Mouse (Mus musculus) cerebellum, adult 11 months (tissue): Measurements from ENCODE around the gene Mov10.

Source experiments
- DNase-seq: peaks from one replicate; pipeline ENCODE4 v3.0.0; 2022

Gene Mov10

DNA sequence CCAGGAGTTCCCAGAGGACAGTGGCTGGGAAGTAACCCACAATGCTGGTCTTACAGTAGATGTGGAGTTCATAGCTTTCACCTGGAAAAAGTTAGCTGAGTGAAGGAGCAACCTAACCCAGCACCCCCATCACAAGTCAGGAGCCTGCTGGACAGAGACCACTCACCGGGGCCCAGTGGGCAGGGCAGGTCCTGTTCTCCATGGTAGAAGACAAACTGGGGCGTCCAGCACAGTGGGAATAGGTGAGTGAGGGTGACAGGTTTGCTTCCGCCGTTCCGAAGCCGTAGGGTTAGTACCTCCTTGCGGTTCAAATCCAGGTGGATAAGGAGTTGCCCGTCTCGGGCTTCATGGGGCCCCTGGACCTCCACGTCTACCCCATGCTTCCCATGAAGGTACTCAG lies 14.1 kb downstream of the Mov10 start:
- no peak for DNase-seq

DNA sequence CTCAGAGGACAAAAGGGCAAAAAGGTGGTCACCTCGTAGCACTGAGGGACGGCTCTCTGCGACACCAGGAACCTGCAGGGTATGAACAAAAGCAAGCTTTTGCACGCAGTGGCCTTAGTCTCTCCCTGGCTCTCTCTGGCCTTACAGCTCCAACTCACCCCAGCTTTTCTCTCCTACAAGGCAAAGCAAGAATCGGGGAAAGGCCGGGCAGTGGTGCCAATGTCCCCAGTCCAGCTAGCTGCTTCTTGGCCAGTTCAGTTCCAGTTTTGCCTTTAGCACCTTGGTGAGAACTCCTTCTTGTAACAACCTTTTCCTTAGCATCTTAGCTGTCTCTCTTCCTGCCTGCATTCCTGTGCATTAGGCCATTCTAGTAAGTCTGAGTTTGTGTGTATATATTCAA lies 16.9 kb downstream of the Mov10 start:
- no peak for DNase-seq

DNA sequence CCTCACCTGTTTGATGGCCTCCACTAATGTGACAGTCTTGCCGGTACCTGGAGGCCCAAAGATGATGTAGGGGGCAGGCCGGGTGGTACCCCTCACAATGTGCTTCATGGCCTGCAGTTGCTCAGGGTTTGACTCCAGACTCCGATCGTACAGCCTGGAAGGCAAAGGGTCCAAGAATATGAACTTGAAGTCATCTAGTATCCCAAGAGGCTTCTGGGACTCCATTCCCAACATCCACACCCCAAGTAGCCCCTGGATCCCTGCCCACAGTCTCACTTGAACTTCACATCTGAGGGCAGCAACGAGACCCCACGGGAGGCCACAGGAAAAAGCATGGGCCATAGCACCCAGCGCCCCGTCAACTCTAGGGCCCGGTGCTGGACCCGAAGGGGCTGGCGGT lies 17.7 kb downstream of the Mov10 start:
- no peak for DNase-seq

DNA sequence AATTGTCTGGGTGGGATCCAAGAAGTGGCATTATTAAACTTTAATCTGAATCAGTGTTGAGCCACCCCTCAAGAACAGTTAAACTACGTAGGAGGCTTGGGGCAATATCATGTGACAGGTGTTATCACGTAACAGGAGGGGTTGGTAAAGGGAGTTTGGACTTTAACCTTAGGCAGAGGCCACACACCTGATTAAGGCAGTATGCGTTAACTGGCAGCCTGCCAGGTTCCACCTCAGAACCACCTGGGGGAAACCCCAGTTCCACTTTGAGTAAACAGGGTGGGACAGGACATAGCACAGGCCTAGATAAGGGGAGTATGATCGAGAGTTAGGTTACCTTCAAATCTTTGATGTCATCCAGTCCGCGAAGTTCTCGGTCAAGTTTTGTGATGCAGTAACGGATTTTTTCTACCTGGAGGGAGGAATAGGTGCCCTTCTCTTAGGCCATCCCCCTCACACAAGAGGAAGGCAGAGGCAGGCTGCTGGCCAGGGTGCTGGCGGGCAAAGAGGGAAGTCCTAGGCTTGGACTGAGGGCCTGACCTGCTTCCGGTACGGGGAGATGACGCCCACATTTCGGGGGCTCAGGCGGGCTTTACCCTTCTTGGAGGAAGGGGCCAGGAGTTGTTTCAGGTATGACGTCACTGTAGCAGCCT lies 21.8 kb downstream of the Mov10 start:
- no peak for DNase-seq

DNA sequence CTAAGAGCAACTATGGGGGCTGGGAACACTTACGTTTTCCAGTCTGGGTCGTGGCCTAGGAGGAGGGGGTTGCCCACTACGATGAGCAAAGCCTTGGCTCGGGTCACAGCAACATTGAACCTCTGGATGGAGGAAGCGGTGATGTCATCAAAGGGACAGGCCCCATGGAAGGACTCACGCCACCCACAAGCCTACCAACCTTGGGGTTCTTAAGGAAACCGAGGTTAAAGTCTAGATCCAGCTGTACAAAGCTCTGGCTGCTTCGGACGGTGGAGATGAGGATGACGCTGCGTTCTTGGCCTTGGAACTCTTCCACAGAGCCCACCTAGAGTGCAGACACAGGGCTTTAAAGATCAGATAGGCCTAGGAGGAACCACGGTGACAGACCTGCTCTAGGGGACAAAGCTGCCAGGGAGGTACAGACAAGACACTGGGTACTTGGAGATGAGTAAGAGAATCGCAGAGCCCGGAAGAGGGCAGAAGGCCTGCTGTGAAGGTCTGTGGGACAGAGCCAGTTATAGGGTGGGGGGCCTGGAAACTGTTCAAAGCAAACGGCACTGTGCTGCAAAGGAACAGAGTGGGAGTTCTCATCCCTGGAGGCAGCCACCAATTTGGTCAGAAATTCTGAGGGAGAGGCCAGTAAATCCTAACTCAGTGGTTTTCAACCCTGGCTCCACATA lies 22.6 kb downstream of the Mov10 start:
- no peak for DNase-seq

DNA sequence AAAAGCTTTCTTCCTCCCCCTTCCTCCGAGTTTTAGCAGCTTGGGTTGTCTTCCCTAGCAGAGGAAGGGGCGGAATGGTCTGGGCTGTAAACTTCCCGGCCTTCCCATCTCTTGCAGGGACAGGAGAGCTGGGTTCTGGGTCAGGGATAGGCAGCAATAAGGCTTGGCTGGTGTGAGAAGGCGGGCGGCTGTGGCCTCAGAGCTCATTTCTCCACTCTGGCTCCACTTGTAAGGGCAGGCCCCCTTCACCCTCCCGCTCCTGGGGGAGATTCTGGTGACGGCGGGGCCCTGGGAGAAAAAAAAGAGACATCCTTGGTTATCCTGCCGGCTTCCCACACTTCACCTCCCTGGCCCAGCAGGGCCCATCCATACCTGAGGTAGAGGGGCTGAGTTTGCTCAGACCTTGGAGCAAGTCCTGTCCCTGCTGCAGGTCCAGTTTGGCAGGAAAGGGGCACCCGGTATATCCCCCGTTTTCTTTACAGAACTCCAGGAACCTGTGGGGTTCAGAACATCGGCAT lies 23.4 kb downstream of the Mov10 start:
- DNase-seq: no peak

DNA sequence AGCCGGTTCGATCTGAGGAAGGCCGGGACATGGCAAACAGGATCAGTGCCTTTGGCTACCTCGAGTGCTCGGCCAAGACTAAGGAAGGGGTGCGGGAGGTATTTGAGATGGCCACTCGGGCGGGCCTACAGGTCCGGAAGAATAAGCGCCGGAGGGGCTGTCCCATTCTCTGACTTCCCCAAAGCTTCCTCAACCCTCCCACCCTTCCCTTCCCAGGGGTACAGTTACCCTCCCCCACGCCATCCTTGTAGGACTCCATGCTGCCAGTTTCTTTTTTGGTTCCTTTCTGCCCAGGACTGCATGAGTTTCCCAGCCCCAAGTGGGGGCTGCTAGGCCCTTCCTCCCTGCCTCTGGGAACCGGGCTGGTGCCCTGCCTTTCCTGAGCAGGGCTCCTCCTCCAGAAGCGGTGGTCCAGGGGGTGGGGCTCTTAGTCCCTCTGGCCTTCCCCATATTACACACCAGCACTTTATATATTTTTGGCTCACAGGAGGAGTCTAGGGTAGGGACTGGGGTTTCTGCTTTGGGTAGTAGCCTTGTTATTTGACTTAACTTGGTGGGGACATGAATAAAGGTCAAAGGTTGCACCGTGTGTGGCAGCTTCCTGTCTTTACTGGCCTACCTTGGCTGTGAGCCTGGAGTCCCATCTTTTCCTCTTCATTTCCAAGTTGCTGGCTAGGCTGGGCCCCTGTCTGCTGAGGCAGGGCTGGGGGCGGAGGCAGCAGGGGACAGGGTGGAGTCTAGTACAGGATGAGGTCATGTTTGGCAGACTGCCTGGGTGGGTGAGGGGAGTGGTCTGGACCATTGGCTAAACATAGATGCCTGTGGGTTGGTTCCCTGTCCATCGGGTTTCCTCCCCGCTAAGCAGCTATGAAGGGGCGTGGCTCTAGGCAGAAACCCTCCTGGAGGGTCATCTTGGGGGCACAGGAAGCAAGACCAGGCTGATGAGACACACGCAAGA lies 24.2 kb downstream of the Mov10 start:
- DNase-seq: no peak

DNA sequence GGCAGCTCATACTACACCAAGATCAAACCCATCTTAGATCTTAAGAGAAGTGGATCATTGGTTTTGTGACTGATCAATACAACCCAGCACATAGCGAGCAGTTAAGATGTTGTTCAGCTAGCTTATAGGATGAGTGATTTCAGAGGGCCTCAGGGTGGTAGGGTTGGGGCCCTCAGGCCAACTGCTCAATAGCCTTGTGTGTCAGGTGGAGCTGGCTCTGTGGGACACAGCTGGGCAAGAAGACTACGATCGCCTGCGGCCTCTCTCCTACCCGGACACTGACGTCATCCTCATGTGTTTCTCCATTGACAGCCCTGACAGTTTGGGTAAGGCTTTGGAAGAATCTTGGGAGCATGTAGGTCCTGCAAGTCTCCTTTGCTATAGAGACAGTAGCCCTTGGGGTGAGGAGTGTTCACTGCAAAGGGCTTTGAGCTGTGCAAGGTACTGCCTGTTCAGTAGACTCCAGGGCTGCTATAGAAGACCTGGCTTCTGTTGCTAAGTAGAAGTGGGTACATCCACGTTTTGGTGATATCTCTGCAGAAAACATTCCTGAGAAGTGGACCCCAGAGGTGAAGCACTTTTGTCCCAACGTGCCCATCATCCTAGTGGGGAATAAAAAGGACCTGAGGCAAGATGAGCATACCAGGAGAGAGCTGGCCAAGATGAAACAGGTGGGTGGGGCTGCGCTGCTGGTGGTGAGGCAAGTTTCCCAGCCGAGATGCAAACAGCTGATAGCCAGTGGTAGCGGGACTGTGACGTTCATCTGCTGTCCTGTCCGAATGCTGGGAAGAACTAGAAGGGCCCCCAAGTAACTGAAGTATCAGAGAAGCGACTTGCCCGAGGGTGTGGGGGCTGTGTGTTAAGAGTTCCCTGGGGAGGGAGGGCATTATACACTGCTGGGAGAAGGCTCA lies 25.7 kb downstream of the Mov10 start:
- DNase-seq: no peak

DNA sequence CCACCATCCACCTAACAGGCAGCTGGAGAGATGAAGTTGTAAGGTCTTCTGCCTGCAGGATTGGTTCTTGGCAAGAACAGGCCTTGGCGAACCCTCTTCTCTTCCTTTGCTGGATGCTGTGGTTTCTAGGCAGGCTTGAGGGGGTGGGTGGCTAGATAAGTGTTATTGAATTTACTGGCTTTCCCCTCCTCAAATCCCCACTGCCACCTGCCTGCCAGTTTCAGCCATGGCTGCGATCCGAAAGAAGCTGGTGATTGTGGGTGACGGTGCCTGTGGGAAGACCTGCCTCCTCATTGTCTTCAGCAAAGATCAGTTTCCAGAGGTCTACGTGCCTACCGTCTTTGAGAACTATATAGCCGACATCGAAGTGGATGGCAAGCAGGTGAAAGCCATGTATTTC lies 26.7 kb downstream of the Mov10 start:
- DNase-seq: no peak

DNA sequence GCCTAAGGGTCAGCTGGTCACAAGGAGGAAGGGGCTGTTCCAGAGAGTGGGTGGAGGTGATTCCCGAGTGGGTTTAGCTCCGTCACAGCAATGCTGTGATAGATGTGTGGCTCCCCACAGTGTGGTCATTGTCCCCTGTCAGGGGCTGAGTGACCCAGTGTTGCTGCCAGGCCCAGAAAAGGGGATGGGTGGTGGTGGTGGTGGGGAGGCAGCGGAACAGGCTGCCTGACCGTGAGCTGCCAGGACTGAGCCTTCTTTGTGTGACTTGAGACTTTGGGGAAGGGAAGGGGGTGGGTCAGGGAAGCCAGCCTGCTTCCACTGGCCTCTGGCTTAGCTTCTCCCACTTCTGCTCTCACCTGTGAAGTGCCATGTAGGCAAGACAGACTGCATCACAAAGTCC lies 27.3 kb downstream of the Mov10 start:
- DNase-seq: no peak

DNA sequence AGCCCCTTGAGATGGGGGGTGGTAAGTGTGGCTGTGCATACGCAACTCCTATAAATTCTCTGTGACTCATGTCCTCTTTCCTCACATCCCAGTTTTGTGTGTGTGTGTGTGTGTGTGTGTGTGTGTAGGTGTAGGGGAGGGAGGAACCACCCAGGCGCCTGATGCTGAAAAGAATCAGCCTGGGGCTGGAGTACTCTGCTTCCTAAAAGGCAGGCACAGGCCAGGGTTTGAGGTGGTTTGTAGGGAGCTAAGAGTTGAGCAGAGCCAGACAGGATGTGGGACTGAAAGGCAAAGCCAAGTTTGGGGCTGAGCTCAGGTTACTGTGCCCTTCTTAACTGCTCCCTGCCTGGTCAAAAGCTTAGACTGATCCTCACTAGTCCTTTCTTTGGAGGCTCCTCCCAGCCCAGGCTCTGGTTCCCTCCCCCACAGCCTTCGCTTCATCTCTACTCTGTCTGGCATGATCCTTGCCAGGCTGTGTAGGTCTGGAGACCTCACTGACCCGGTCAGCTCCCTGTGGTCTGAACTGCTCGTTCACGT lies 27.9 kb downstream of the Mov10 start:
- DNase-seq: no peak

DNA sequence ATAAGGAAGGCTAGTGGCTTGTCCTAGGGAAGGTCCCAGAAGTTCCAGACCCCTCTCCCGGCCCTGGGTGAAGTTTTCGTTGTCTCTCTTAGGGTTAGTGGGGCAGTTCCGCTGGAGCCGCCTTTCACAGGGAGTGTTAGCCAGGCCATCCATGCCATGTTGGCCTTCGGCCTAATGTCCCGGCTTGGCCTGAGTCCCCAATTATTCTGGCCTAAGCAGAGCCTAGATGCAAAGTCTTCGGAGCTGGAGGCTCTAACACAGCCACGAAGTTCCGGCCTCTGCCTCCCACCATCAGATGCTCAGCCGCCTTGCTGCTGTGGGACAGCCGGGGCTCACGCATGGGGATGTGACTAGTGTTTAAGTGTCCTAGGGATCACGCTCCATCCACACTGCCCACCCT lies 28.5 kb downstream of the Mov10 start:
- no peak for DNase-seq

DNA sequence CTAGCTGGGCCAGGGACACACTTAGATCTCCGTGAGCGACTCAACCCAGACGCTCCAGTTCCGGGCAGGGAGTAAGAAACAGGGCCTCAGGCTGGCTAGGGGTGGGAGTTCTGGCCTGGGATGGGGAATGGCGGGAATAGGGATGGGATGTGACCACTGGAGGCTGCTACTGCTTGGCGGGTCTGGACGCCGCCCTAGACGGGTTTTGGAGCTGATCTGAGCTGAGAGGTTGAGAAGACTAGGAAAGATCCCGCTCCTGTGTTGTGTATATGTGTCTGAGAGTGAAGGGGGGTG lies 29.1 kb downstream of the Mov10 start:
- no peak for DNase-seq

DNA sequence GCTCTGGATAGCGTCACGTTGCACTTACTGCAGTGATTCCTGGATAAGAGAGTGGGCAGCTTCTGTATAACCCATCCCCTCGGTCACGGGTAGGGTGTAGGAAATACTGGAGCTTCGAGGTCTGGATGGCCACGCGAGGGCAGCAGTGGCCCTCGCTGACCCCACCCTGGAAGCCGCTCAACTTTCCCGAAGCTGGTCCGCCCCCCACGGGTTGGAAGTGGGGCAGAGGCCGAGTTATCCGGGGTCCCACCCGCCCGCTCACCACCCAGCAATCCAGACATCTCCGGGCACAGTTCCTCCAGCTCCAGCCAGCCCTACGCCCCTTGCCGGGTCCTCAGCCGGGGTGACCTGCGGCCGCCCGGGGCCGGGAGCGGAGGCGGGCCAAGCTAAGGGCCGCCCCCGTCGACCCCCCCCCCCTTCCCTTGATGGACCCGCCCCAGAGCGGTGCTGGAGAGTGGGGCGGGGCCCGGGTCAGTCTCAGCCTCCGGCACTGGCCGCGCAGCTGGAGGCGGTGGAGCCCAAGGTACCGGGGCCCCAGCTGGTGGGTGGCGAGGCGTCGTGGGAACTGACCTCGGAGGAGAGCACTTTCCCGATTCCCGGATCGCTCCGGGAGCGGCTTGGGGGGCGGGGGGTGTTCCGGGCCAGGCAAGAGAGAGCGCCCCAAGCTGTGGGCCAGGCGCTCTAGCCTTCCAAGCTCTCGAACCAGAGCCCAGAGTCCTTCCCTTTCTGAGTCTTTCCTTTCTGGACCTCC lies 29.6 kb downstream of the Mov10 start:
- DNase-seq: peak; percentile 32

DNA sequence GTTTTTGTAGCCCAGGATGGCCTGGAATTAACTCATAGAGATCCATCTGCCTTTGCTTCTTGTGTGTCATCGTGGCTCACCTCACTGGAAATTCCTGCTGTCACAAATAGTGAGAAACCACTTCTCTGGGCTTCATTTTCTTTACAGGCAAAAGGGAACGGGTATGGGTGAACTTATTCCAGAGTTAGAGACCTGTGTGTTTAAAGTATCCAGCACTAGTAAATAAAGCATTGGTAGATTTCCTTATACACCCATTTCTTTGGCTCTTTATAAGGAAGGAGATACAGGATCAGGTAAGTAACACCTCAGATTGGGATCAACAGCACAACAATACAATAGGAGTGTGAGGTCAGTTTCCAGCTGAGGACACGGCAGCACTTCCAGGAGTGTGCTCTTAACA lies 30.3 kb downstream of the Mov10 start, which contains the start of gene Rhoc:
TSS of gene Rhoc (plus strand) at position 301 of the 400 bp plus-strand sequence.
- DNase-seq: no peak

DNA sequence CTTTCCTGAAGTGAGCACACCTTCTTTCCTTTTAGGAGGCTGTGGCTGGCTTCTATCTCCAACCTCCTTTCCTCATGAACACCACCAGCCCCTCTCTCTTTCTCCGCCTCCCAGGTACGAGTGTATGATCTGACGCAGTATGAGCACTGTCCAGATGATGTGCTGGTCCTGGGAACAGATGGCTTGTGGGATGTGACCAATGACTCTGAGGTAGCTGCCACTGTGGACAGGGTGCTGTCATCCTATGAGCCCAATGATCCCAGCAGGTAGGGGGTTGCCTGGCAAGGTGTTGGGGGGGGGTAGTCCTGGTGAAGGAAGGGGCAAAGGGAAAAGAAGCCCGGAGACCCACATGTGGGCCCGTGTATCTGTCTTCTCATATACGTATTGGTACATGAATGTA lies 33.1 kb downstream of the Mov10 start:
- DNase-seq: no peak

DNA sequence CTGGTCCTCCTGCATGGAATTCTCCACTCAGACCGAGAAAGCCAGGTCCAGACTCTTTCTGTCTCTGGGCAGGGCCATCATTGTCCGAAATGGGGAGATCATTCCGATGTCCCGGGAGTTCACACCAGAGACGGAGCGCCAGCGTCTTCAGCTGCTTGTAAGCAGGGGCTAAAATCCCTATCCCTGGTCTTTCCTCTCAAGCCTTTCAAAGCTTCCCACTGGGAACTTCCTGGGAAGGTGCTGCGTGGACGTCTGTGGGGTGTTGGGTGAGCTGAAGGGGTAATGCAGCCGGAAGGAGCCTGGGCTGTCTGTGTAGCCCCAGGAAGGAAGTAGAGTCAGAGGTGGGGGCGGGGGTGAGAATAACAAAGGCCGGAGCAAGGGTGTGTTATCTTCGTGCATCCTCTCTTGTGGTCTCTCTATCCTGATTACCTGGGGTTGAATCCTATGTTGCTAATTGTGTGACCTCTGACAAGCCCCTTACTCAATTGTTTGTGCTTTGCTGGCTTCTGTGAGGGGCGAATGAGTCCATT lies 34.3 kb downstream of the Mov10 start:
- no peak for DNase-seq

DNA sequence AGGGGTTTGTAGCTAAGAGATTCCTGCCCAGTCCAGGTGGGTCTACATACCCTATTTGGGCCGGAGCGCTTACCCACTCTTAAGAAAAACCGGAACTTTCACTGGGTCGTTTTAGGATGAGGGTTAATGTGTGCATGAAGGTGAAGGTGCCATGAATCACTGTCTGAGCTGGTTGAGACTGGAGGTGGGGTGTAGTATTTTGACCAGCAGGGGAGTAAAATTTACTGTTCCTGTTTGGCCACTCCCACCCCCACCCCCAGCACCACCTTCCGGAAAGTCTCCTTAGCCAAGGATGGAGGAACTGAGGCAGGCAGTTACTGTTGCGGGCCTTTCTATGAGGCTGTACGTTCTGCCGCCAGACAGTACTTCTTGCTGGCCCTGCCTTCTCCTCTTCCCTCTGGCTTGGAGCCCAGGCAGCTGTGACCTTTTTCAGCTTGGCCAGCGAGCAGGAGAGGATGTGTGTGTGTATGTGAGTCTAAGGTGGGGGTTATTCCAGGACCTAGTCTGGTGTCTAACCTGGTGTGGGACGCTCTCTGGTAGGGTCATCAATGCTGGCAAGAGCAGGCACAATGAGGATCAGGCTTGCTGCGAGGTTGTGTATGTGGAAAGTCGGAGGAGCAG lies 36.2 kb downstream of the Mov10 start:
- no peak for DNase-seq

DNA sequence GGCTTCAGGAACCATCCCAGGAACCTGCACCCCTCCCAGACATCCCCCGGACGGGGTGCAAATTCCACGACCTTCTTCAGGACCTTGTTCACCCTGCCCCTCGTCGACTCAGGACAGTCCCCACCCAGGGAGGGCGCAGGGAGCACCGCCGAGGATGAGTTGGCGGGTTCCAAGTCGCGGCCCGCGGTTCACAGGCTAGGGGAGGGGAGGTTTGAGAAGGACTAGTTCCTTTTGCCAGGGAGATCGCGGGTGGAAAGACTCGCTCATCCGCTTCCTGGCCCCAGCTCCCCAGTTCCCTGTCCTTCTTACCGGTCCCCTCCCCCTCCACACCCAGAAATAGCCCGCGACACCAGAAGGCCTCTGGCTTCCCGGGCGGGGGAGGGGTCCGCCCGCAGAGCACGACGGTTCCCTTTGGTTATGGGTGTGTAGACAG lies 36.9 kb downstream of the Mov10 start, which contains the start of gene Fam19a3:
TSS of gene Fam19a3 (minus strand) at position 370 of the 433 bp plus-strand sequence.
- DNase-seq: no peak

DNA sequence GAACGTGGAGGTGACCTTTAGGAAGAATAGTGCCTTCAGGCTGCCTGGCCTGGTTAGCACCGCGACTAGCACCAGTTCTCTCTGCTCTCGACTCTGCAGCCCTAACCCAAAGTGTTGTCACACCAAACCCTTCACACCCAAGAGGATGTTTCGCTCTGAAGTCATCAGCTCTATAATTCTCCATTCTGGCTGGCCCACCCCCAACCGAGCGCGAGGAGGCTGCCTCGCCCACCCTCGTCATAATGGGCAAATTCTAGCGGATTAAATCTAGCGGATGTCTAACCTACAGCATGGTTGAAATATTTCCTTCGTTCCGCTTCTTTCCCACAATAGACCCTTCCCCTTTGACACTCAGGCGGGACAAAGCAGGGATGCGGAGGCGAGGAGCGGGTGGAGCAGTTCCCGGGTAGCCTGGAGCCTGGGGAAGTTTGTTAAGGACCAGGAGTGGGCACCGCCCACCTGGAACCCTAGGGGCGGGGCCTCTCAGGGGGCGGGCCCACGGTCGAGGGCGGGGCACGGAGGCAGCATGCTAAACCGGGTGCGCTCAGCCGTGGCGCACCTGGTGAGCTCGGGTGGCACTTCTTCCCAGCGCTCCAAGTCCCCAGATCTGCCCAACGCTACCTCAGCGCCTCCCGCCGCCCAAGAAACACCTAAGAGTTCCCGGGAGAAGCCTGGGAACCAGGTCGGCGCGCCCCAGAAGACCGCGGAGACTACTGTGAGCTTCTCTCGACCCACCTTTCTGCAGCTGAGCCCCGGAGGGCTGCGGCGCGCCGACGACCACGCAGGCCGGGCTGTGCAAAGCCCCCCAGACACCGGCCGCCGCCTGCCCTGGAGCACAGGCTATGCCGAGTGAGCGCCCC lies 37.6 kb downstream of the Mov10 start, which contains the start of gene Ppm1j:
TSS of gene Ppm1j (plus strand) at position 496 of the 860 bp plus-strand sequence.
- DNase-seq: no peak
